Mouse (Mus musculus) right cerebral cortex, postnatal 25 days (tissue): Measurements from ENCODE around the gene Nrn1.

ENCODE experiments used
- DNase-seq: peaks from one replicate; pipeline ENCODE4 v3.0.0; 2022

Nrn1 gene

GRCm38 (mm10) chr13:36724533-36725470, 10.1 kb downstream of the Nrn1 start:
- peak; percentile 68 for DNase-seq

- no peak for DNase-seq
Observed at GRCm38 (mm10) chr13:36723726-36724300, 11.1 kb downstream of the Nrn1 start.

- no peak for DNase-seq
Observed at GRCm38 (mm10) chr13:36722309-36722708, 12.6 kb downstream of the Nrn1 start.

- DNase-seq = no peak
Observed at GRCm38 (mm10) chr13:36720297-36721017, 14.5 kb downstream of the Nrn1 start.

GRCm38 (mm10) chr13:36717376-36717775, 17.6 kb downstream of the Nrn1 start:
- no peak for DNase-seq

GRCm38 (mm10) chr13:36716708-36717107, 18.2 kb downstream of the Nrn1 start:
- DNase-seq = no peak

- no peak for DNase-seq
Observed at GRCm38 (mm10) chr13:36714101-36714500, 20.8 kb downstream of the Nrn1 start.

- DNase-seq = no peak
Observed at GRCm38 (mm10) chr13:36707088-36707690, 27.7 kb downstream of the Nrn1 start.

- peak; percentile 50 for DNase-seq
Observed at GRCm38 (mm10) chr13:36696351-36696771, 38.6 kb downstream of the Nrn1 start.

GRCm38 (mm10) chr13:36695516-36696201, 39.3 kb downstream of the Nrn1 start:
- peak; percentile 30 for DNase-seq

- no peak for DNase-seq
Observed at GRCm38 (mm10) chr13:36683581-36683980, 51.4 kb downstream of the Nrn1 start.

GRCm38 (mm10) chr13:36680690-36681355, 54.1 kb downstream of the Nrn1 start:
- no peak for DNase-seq

GRCm38 (mm10) chr13:36679345-36679744, 55.6 kb downstream of the Nrn1 start:
- DNase-seq = no peak
